Mouse (Mus musculus) spleen, adult 12 weeks (tissue): ENCODE measurements around the gene Diexf.

ENCODE experiments used
- DNase-seq: peaks from one replicate; pipeline ENCODE4 v3.0.0; 2022; ENCODE audit warnings: low spot score

Diexf gene

GRCm38 (mm10) chr1:193129786-193130455 is at the start of gene Diexf:
TSS of gene Diexf (minus strand) at chr1:193130272.
- peak; percentile 97 for DNase-seq

- DNase-seq = no peak
These were observed 44.2 kb upstream of the Diexf start for GRCm38 (mm10) chr1:193174143-193174733.

GRCm38 (mm10) chr1:193173810-193174129 is 43.7 kb upstream of the Diexf start:
- no peak for DNase-seq

GRCm38 (mm10) chr1:193172991-193173809 is 43.1 kb upstream of the Diexf start:
- peak; percentile 96 for DNase-seq

GRCm38 (mm10) chr1:193169856-193170255 is 39.8 kb upstream of the Diexf start:
- no peak for DNase-seq

GRCm38 (mm10) chr1:193169228-193169627 is 39.2 kb upstream of the Diexf start:
- no peak for DNase-seq

GRCm38 (mm10) chr1:193167746-193168145 is 37.7 kb upstream of the Diexf start, which contains the start of gene A130010J15Rik:
TSS of gene A130010J15Rik (plus strand) at chr1:193168046.
- no peak for DNase-seq

- peak; percentile 17 for DNase-seq
These were observed 30.4 kb upstream of the Diexf start for GRCm38 (mm10) chr1:193160317-193161032.

GRCm38 (mm10) chr1:193159613-193160012 is 29.5 kb upstream of the Diexf start:
- no peak for DNase-seq

- DNase-seq = no peak
These were observed 29.1 kb upstream of the Diexf start for GRCm38 (mm10) chr1:193159163-193159562.

- no peak for DNase-seq
These were observed 27.0 kb upstream of the Diexf start for GRCm38 (mm10) chr1:193157111-193157492.

- no peak for DNase-seq
These were observed 26.4 kb upstream of the Diexf start for GRCm38 (mm10) chr1:193156316-193157110.

- DNase-seq = no peak
These were observed 23.5 kb upstream of the Diexf start for GRCm38 (mm10) chr1:193153561-193153960.

- peak; percentile 14 for DNase-seq
These were observed 22.8 kb upstream of the Diexf start, which contains the start of gene Irf6 for GRCm38 (mm10) chr1:193152872-193153271. TSS of gene Irf6 (plus strand) at chr1:193153111.

GRCm38 (mm10) chr1:193151134-193151533 is 21.1 kb upstream of the Diexf start:
- no peak for DNase-seq

- DNase-seq = no peak
These were observed 19.2 kb upstream of the Diexf start for GRCm38 (mm10) chr1:193149231-193149630.

- DNase-seq = no peak
These were observed 16.3 kb upstream of the Diexf start for GRCm38 (mm10) chr1:193146416-193146815.

GRCm38 (mm10) chr1:193145101-193145500 is 15.0 kb upstream of the Diexf start:
- no peak for DNase-seq

- DNase-seq = no peak
These were observed 14.4 kb upstream of the Diexf start for GRCm38 (mm10) chr1:193144516-193144915.

- no peak for DNase-seq
These were observed 12.5 kb upstream of the Diexf start for GRCm38 (mm10) chr1:193142517-193143062.

GRCm38 (mm10) chr1:193141118-193141517 is 11.0 kb upstream of the Diexf start:
- DNase-seq = no peak
